Mouse (Mus musculus) CH12.LX (cell line): ENCODE results near the gene Phc1.

Experiments used
- GABPA ChIP-seq: IDR thresholded peaks from 2 replicates; pipeline ENCODE4 v1.6.1; 2012; ENCODE audit warnings: low read depth, low read length, improper control_type of control experiment, inconsistent platforms; ENCODE audit not compliant: insufficient replicate concordance
- NRF1 ChIP-seq: IDR thresholded peaks from 2 replicates; pipeline ENCODE4 v1.6.1; 2014; ENCODE audit warnings: low read depth, mild to moderate bottlenecking, inconsistent platforms, low read length, improper control_type of control experiment, moderate library complexity
- RCOR1 ChIP-seq: conservative IDR thresholded peaks from 2 replicates; pipeline ENCODE4 v1.6.1; 2012; ENCODE audit warnings: low read depth, mild to moderate bottlenecking, inconsistent platforms, low read length, improper control_type of control experiment

- TF ChIP-seq GABPA (no peak), NRF1 (no peak), RCOR1 (no peak)
Observed at GRCm38 (mm10) chr6:122296918-122297278, 43.5 kb downstream of the Phc1 start.
